Mouse (Mus musculus) forebrain, embryonic 15.5 days (tissue): Measurements from ENCODE around the gene Lexm. TPM values are rescaled to one million over a fixed set of nuclear protein-coding genes. Genes with fewer than 3 reads are reported as not detected.

Experiments used
- ATAC-seq: fragments of 200-750 bp; cut with Nextera tagmentation; replicated peaks from 2 replicates; pipeline ENCODE4 v1.8.0; 2017; ENCODE audit warnings: mild to moderate bottlenecking, moderate TSS enrichment, moderate library complexity
- H3K27ac ChIP-seq: fragments of 300-500 bp; sonication (generic); replicated peaks from 2 replicates; pipeline ENCODE4 v1.5.1; 2015; ENCODE audit warnings: mild to moderate bottlenecking, inconsistent platforms
- H3K27me3 ChIP-seq: fragments of 300-500 bp; sonication (generic); 2 replicates; pipeline ENCODE4 v1.6.1; 2015; ENCODE audit warnings: inconsistent platforms
- H3K36me3 ChIP-seq: fragments of 300-500 bp; sonication (generic); 2 replicates; pipeline ENCODE4 v1.6.1; 2015; ENCODE audit warnings: mild to moderate bottlenecking, inconsistent platforms
- H3K4me1 ChIP-seq: fragments of 300-500 bp; sonication (generic); 2 replicates; pipeline ENCODE4 v1.6.1; 2015; ENCODE audit warnings: inconsistent platforms
- H3K4me2 ChIP-seq: fragments of 300-500 bp; sonication (generic); replicated peaks from 2 replicates; pipeline ENCODE4 v1.6.1; 2015; ENCODE audit warnings: mild to moderate bottlenecking, inconsistent platforms
- H3K4me3 ChIP-seq: fragments of 300-500 bp; sonication (generic); 2 replicates; pipeline ENCODE4 v1.5.1; 2015; ENCODE audit warnings: mild to moderate bottlenecking, inconsistent platforms
- H3K9ac ChIP-seq: fragments of 300-500 bp; sonication (generic); replicated peaks from 2 replicates; pipeline ENCODE4 v1.6.1; 2015; ENCODE audit warnings: mild to moderate bottlenecking, inconsistent platforms
- H3K9me3 ChIP-seq: fragments of 300-500 bp; sonication (generic); 2 replicates; pipeline ENCODE4 v1.6.1; 2016; ENCODE audit warnings: inconsistent platforms
- WGBS: fragments of 180-500 bp; shearing (Covaris S2); methylation state at CpG from one replicate; pipeline ENCODE4 v1.1.7; 2015; ENCODE audit warnings: mixed read lengths; 5-methylcytosine and 5-hydroxymethylcytosine counted together
- polyA plus RNA-seq: library from polyadenylated mRNA; unstranded; fragments of >200 nt; fragmentation: Nextera tagmentation; extraction: Ambion mirVana; gene quantifications from 2 replicates; pipeline ENCODE4 v1.2.1, GENCODE M21; 2015

Lexm gene
- polyA plus RNA-seq, 1 experiment from 2014 or later = not detected

DNA sequence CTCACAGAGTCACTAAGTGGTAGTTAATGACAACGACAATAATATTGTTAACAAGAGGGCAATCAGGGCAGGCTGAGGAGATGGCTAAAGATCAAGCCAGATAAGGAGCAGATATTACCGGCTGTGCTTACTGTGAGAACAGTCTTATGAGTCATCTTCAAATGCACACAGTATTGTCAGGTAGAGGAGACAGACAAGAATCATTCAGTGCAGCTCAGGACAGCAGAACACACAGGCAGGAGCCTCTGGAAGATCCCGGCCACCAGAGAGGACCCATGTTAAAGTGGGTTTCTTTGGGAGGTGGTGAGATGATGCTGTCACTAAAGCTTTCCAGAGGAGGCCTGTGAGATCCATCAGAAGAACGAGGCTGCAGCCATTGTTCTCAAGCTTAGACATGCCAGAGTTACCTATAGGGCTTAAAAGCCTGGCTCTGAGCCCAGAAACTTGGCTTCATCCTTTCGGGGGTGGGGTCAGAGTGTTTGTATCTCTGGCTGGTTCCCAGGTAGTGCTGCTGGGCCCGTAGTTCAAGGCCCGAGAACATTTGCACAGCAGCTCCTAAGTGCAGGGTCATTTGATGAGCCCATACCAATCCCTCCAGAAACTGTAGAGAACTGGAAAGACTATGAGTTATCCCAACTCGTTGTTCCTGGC lies 66.4 kb downstream of the Lexm start:
- Histone ChIP-seq H3K4me3 (no peak overlapping the region), H3K4me2 (no peak overlapping the region), H3K4me1 (no peaks in the 10 kb centered on the region), H3K36me3 (no peaks in the 10 kb centered on the region), H3K9ac (no peak overlapping the region), H3K27ac (no peak overlapping the region), H3K9me3 (no peaks in the 10 kb centered on the region), H3K27me3 (no peaks in the 10 kb centered on the region)
- 64% methylated on average over 8 of the region's 8 CpGs for WGBS
- no peak for ATAC-seq

DNA sequence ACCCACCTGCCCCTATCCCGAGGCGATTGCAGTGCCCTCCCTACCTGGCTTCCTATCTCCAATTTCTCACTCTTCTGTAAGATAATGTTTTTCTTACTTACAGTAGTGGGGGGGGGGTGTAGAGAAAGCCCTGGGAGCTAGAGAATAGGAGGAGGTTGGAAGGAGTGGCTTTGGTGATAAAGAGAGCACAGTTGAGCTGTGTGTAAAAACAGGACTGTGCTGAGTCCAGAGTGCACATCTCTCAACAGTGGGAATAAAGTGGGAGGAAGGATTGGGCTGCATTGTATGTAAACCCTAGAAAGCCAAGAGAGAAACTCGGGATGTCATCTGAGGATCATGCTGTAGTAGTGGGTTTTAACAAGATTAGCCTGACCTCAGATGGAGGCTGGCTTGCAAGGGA lies 68.9 kb downstream of the Lexm start:
- Histone ChIP-seq H3K9me3 (no peaks in the 10 kb centered on the region), H3K4me3 (no peak overlapping the region), H3K4me1 (no peaks in the 10 kb centered on the region), H3K27ac (no peak overlapping the region), H3K4me2 (no peak overlapping the region), H3K36me3 (no peaks in the 10 kb centered on the region), H3K27me3 (no peaks in the 10 kb centered on the region), H3K9ac (no peak overlapping the region)
- 85% methylated on average over 3 of the region's 3 CpGs for WGBS
- ATAC-seq = no peak

DNA sequence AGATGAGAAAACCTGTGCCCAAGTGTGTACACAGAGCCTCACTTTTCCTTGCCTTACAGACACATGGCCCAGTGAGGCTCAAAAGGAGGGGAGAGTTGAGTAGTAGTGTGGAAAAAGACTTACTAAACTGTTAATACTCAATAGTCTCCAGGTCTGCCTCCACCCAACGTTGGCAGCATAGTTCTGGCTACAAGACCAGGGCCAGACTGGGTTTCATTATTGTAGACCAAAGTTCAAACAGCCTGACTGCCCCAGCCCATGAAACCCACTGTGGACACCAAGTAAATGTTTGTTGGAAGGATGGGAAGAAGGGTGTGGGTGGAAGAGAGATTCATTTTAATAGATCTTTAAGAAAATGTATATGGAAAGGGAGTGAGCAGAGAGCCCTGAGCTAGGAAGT lies 70.1 kb downstream of the Lexm start:
- H3K4me2 ChIP-seq = no peak overlapping the region
- H3K27ac ChIP-seq = no peak overlapping the region
- H3K36me3 ChIP-seq = no peaks in the 10 kb centered on the region
- no peak for ATAC-seq
- WGBS = 76% methylated on average over 1 of the region's 1 CpGs
- H3K4me3 ChIP-seq = no peak overlapping the region
- H3K9me3 ChIP-seq = no peaks in the 10 kb centered on the region
- no peak overlapping the region for H3K9ac ChIP-seq
- no peaks in the 10 kb centered on the region for H3K27me3 ChIP-seq
- H3K4me1 ChIP-seq = no peaks in the 10 kb centered on the region

DNA sequence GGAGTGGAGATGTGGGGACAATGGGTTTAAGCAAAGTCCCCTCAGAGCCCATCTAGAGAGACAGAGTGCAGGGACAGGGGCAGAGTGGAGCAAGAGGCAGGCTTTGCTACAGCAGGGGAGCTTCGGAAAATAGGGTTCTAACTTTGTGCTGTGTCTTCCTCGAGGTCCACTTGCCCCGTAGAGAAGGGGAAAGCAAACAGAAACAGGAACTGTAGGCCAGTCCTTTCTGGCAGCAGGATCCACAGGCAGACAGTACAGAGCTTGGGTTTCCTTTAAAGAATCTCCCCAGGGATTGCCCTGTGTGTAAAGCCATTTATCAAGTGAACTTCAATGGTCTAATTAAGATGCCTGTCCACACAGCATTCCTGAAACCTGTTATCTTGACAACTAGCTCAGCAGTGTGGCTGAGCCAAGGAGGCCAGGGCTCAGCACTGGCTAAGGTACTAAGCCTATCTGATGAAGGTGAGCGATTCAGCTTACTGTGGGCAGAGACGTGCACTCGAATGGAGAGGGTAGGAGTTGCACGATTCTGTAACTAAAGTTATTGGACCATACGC lies 71.1 kb downstream of the Lexm start:
- H3K36me3 ChIP-seq = no peaks in the 10 kb centered on the region
- ATAC-seq = no peak
- no peaks in the 10 kb centered on the region for H3K4me1 ChIP-seq
- H3K4me2 ChIP-seq = no peak overlapping the region
- H3K27me3 ChIP-seq = no peaks in the 10 kb centered on the region
- H3K27ac ChIP-seq = no peak overlapping the region
- H3K9ac ChIP-seq = no peak overlapping the region
- no peaks in the 10 kb centered on the region for H3K9me3 ChIP-seq
- 75% methylated on average over 8 of the region's 8 CpGs for WGBS
- H3K4me3 ChIP-seq = no peak overlapping the region

DNA sequence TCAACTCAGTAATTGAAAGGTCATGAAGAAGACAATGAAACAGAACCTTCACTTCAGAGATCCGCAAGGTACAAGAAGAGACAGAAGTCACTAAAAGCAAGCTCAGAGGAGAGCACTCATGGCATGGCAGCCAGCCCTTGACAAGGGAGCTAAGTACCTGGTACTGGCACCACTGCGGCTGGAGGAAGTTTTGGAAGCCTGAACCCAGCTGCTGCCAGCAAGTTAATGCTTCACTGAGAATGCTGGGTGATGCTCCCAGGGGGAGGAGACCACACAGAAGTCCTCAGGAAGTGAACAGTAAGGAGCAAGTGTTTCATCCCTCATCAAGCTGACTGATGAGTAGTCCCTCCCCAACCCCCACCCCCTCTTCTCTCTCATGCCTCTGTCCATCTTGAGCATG lies 74.8 kb downstream of the Lexm start:
- Histone ChIP-seq H3K4me2 (no peak overlapping the region), H3K4me1 (no peaks in the 10 kb centered on the region), H3K36me3 (no peaks in the 10 kb centered on the region), H3K27me3 (no peaks in the 10 kb centered on the region), H3K9ac (no peak overlapping the region), H3K4me3 (no peak overlapping the region), H3K27ac (no peak overlapping the region), H3K9me3 (no peaks in the 10 kb centered on the region)
- WGBS = 89% methylated on average over 2 of the region's 2 CpGs
- no peak for ATAC-seq

DNA sequence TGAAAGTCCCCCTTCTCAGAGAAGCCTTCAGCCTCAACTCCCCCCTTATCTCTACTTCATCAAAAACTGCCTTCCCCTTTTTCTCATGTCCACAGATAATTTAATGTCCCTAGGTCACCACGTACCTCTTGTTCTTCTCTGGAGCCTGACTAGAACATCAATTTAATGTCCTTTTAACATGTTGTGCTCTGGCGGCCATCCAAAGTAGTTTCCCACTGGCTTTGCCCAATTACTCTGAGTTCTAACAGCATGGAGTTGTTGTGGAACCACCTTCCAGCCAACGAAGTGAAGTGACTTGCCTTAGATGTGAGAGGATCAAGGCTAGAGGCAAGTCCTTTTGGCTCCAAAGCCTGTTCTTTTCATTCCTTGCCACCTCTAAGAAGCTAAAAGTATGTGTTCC lies 75.5 kb downstream of the Lexm start:
- H3K4me3 ChIP-seq = no peak overlapping the region

More for the DNA sequence above, 75.5 kb downstream of the Lexm start:
- H3K9ac ChIP-seq = no peak overlapping the region
- no peaks in the 10 kb centered on the region for H3K4me1 ChIP-seq
- H3K36me3 ChIP-seq = no peaks in the 10 kb centered on the region
- H3K27me3 ChIP-seq = no peaks in the 10 kb centered on the region
- no peak for ATAC-seq
- 57% methylated on average over 3 of the region's 3 CpGs for WGBS
- no peaks in the 10 kb centered on the region for H3K9me3 ChIP-seq
- no peak overlapping the region for H3K27ac ChIP-seq
- H3K4me2 ChIP-seq = no peak overlapping the region

Other genes starting within 250 kb of the Lexm start
- gene Pcsk9, start 152.9 kb downstream of the Lexm start, polyA plus RNA-seq = 0.75 and 0.80 TPM in 2 replicates
- not detected in 2 replicates for gene Bsnd, start 125.0 kb downstream of the Lexm start, polyA plus RNA-seq
- gene Dhcr24, start 56.2 kb downstream of the Lexm start, polyA plus RNA-seq = 4.0 and 4.5 TPM in 2 replicates
- 0.34 and 0.62 TPM in 2 replicates for gene Ttc22, start 5.2 kb upstream of the Lexm start, polyA plus RNA-seq
- gene Pars2, start 33.8 kb upstream of the Lexm start, polyA plus RNA-seq = 12.6 and 14.2 TPM in 2 replicates
- 121 and 124 TPM in 2 replicates for gene Ttc4, start 61.7 kb upstream of the Lexm start, polyA plus RNA-seq
- gene Mroh7, start 113.7 kb upstream of the Lexm start, polyA plus RNA-seq = 0.20 and 0.87 TPM in 2 replicates
- not detected in 2 replicates for gene Fam151a, start 116.6 kb upstream of the Lexm start, polyA plus RNA-seq
- gene Acot11, start 187.8 kb upstream of the Lexm start, polyA plus RNA-seq = 0.92 and 1.3 TPM in 2 replicates